Mouse (Mus musculus): Measurements from ENCODE around the gene Bivm. TPM values are rescaled to one million over a fixed set of nuclear protein-coding genes. Genes with fewer than 3 reads are reported as not detected.

Gene Bivm
- polyA plus RNA-seq, 1 experiment from 2014 or later: 27.9 TPM

DNA sequence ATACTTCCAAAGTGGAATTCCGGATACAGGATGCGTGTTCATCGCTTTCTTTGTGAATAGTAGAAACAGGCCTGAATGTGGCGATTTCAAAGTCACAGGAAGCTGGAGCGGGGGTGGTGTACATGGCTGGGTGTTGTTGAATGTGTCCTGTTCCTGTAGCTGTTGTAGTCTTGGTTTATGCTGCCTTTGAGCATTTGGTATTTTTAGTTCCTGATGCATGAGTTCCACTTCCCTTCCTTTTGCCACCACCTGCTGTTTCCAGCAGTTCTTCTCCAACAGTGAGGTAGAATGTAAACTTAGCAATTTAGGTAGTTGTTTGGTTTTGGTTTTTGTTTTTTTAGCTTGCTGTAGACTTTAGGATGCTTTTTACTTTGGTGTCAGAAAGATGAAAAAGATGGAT, 43.6 kb downstream of the Bivm start:
- H3K4me1 ChIP-seq (ENCODE audit: control insufficient read depth, insufficient read depth, low read length): no peaks in the 10 kb centered on the region
- H3K36me3 ChIP-seq (ENCODE audit: control insufficient read depth, insufficient read depth, low read length): peaks cover 36% of the 10 kb centered on the region
- H3K27ac ChIP-seq (ENCODE audit: low read depth, low read length): no peak overlapping the region
- H3K4me2 ChIP-seq: no peak overlapping the region
- no peak for DNase-seq (ENCODE audit: low spot score, missing footprints)
- no peak overlapping the region for H3K9ac ChIP-seq (ENCODE audit: low read length)
- no peak for ATAC-seq (ENCODE audit: low FRiP score)
- no peaks in the 10 kb centered on the region for H3K9me3 ChIP-seq (ENCODE audit: control insufficient read depth, low read length)
- H3K4me3 ChIP-seq (ENCODE audit: low read depth, low read length): no peak overlapping the region
- WGBS: 97% methylated on average over 5 of the region's 5 CpGs
- H3K27me3 ChIP-seq (ENCODE audit: control insufficient read depth, insufficient read depth, low read length): no peaks in the 10 kb centered on the region

DNA sequence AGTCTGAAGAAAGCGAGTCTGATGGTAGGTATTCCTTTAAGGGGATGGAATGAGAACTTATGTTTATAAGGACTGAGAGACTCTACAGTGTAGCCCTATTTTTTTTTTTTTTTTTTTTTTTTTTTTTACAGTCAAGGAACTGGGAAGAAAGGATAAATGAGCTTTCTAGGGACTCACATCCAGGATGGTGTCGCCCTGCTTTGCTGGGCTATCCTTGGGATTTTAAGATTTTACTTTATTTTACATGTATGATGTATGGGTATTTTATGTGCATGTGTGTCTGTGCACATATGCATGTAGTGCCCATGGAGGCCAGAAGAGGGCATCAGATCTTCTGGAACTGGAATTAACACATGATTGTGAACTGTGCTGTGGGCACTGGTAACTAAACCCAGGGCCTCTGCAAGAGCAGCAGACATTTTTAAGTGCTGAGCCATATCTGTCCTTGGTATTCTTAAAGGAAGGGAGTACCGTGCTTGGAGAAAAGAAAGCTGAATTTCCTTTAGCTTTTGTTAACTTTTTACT, 49.2 kb downstream of the Bivm start:
- Histone ChIP-seq H3K27me3 (ENCODE audit: control insufficient read depth, insufficient read depth, low read length) (no peaks in the 10 kb centered on the region), H3K36me3 (ENCODE audit: control insufficient read depth, insufficient read depth, low read length) (peaks cover 45% of the 10 kb centered on the region), H3K9me3 (ENCODE audit: control insufficient read depth, low read length) (peaks cover 4% of the 10 kb centered on the region; the same call in 1 of the 2 replicates), H3K9ac (ENCODE audit: low read length) (no peak overlapping the region), H3K4me1 (ENCODE audit: control insufficient read depth, insufficient read depth, low read length) (no peaks in the 10 kb centered on the region), H3K4me2 (no peak overlapping the region), H3K4me3 (ENCODE audit: low read depth, low read length) (no peak overlapping the region), H3K27ac (ENCODE audit: low read depth, low read length) (no peak overlapping the region)
- ATAC-seq (ENCODE audit: low FRiP score) (no peak), DNase-seq (ENCODE audit: low spot score, missing footprints) (no peak)
- WGBS: 98% methylated on average over 3 of the region's 3 CpGs

DNA sequence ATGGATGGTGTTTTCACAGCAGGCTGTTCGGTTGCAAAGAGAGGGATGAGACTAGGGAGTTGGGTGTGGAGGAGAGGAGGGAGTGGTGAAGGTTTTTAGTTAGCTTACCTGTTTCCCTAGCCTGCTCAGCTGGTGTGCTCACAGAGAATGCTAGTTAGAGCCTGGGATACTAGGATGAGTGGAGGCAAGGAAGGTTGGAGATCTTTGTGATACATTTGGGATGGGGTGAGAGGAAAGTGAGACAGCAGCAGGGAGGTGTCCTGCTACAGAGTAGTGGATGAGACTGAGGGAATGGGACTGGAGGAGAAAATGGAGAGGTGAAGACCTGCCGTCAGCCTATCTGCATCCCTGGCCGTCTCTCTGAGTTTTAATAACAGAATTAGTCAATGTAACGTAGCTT, 53.9 kb downstream of the Bivm start:
- H3K4me1 ChIP-seq (ENCODE audit: control insufficient read depth, insufficient read depth, low read length): no peaks in the 10 kb centered on the region
- H3K4me3 ChIP-seq (ENCODE audit: low read depth, low read length): no peak overlapping the region
- WGBS: 97% methylated on average over 4 of the region's 4 CpGs
- peaks cover 4% of the 10 kb centered on the region; the same call in 1 of the 2 replicates for H3K9me3 ChIP-seq (ENCODE audit: control insufficient read depth, low read length)
- no peak for ATAC-seq (ENCODE audit: low FRiP score)
- H3K36me3 ChIP-seq (ENCODE audit: control insufficient read depth, insufficient read depth, low read length): peaks cover 33% of the 10 kb centered on the region
- H3K4me2 ChIP-seq: no peak overlapping the region
- no peak overlapping the region for H3K27ac ChIP-seq (ENCODE audit: low read depth, low read length)
- no peak overlapping the region for H3K9ac ChIP-seq (ENCODE audit: low read length)
- no peaks in the 10 kb centered on the region for H3K27me3 ChIP-seq (ENCODE audit: control insufficient read depth, insufficient read depth, low read length)
- DNase-seq (ENCODE audit: low spot score, missing footprints): no peak

DNA sequence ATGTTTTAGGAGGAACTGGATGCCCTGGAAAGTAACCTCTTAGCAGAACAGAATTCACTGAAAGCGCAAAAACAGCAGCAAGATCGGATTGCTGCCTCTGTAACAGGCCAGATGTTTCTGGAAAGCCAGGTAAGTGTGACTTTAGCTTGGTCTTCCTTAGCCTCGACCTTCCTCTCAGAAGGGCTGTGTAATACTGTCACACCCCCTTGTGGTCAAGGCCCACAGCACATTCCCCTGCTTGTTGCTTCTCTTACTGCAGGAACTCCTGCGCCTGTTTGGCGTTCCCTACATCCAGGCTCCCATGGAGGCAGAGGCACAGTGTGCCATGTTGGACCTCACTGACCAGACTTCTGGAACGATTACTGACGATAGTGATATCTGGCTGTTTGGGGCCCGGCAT, 55.1 kb downstream of the Bivm start:
- no peaks in the 10 kb centered on the region for H3K4me1 ChIP-seq (ENCODE audit: control insufficient read depth, insufficient read depth, low read length)
- peaks cover 4% of the 10 kb centered on the region; the same call in 1 of the 2 replicates for H3K9me3 ChIP-seq (ENCODE audit: control insufficient read depth, low read length)
- no peak overlapping the region for H3K27ac ChIP-seq (ENCODE audit: low read depth, low read length)
- peaks cover 25% of the 10 kb centered on the region for H3K36me3 ChIP-seq (ENCODE audit: control insufficient read depth, insufficient read depth, low read length)
- no peaks in the 10 kb centered on the region for H3K27me3 ChIP-seq (ENCODE audit: control insufficient read depth, insufficient read depth, low read length)
- WGBS: 84% methylated on average over 8 of the region's 8 CpGs
- no peak overlapping the region for H3K4me3 ChIP-seq (ENCODE audit: low read depth, low read length)
- no peak overlapping the region for H3K9ac ChIP-seq (ENCODE audit: low read length)
- H3K4me2 ChIP-seq: no peak overlapping the region
- no peak for ATAC-seq (ENCODE audit: low FRiP score)
- no peak for DNase-seq (ENCODE audit: low spot score, missing footprints)

DNA sequence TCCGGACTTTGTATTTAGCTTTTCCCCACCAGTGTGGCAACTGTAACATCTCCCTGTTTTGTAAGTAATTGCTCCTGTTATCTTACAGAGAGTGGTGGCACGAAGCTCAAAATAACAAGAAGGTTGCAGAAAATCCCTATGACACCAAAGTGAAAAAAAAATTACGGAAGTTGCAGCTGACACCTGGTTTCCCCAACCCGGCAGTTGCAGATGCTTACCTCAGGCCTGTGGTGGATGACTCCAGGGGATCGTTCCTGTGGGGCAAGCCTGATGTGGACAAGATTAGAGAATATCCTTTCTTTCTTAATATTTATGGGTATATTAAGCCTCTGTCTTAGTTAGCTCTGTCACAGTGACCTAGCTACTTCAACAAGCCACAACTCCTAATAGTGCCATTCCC, 59.3 kb downstream of the Bivm start:
- Histone ChIP-seq H3K4me2 (no peak overlapping the region), H3K4me3 (ENCODE audit: low read depth, low read length) (no peak overlapping the region), H3K9me3 (ENCODE audit: control insufficient read depth, low read length) (no peaks in the 10 kb centered on the region), H3K27me3 (ENCODE audit: control insufficient read depth, insufficient read depth, low read length) (no peaks in the 10 kb centered on the region), H3K9ac (ENCODE audit: low read length) (no peak overlapping the region), H3K27ac (ENCODE audit: low read depth, low read length) (no peak overlapping the region), H3K4me1 (ENCODE audit: control insufficient read depth, insufficient read depth, low read length) (no peaks in the 10 kb centered on the region), H3K36me3 (ENCODE audit: control insufficient read depth, insufficient read depth, low read length) (peaks cover 10% of the 10 kb centered on the region; the same call in 1 of the 2 replicates)
- DNase-seq (ENCODE audit: low spot score, missing footprints) (no peak), ATAC-seq (ENCODE audit: low FRiP score) (no peak)
- 97% methylated on average over 5 of the region's 5 CpGs for WGBS

DNA sequence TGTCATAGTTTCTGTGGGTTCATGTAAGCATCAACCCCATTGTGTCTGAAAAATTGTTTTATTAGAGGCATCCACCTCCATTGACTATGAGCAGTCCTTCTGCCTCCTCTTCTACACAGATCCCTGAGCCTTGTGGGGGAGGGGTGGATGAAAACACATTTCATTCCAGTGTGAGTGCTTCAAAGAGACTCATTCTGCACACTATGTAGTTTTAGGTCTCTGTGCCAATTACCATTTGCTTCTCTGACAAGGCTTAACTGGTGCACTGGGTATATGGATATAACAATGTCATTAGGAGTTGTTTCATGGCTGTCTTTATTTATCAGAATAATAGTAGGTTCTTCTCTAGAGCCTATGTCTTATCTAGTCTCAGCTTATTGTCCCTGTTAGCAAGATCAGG, 67.6 kb downstream of the Bivm start:
- no peak overlapping the region for H3K27ac ChIP-seq (ENCODE audit: low read depth, low read length)
- H3K9ac ChIP-seq (ENCODE audit: low read length): no peak overlapping the region
- DNase-seq (ENCODE audit: low spot score, missing footprints): no peak

More for the DNA sequence above, 67.6 kb downstream of the Bivm start:
- no peaks in the 10 kb centered on the region for H3K4me1 ChIP-seq (ENCODE audit: control insufficient read depth, insufficient read depth, low read length)
- H3K4me2 ChIP-seq: no peak overlapping the region
- no peak for ATAC-seq (ENCODE audit: low FRiP score)
- H3K27me3 ChIP-seq (ENCODE audit: control insufficient read depth, insufficient read depth, low read length): no peaks in the 10 kb centered on the region
- no peaks in the 10 kb centered on the region for H3K9me3 ChIP-seq (ENCODE audit: control insufficient read depth, low read length)
- H3K4me3 ChIP-seq (ENCODE audit: low read depth, low read length): no peak overlapping the region
- no peaks in the 10 kb centered on the region for H3K36me3 ChIP-seq (ENCODE audit: control insufficient read depth, insufficient read depth, low read length)

Other genes with a start within 250 kb of the Bivm start
- gene Tpp2, start 185.3 kb upstream of the Bivm start, polyA plus RNA-seq (2014; fragmentation: Nextera tagmentation; extraction: Ambion mirVana): 72.0 and 72.1 TPM in 2 replicates
- 0.43 and 0.68 TPM in 2 replicates for gene Mettl21c, start 98.9 kb upstream of the Bivm start, polyA plus RNA-seq (2014; fragmentation: Nextera tagmentation; extraction: Ambion mirVana)
- gene Gm8251, start 57.0 kb upstream of the Bivm start, polyA plus RNA-seq (2014; fragmentation: Nextera tagmentation; extraction: Ambion mirVana): 0.26 and 0.29 TPM in 2 replicates
- gene Tex30, start 16.5 kb upstream of the Bivm start, polyA plus RNA-seq (2014; fragmentation: Nextera tagmentation; extraction: Ambion mirVana): 110 and 115 TPM in 2 replicates
- 56.8 and 62.1 TPM in 2 replicates for gene Kdelc1, start 149 bp upstream of the Bivm start, polyA plus RNA-seq (2014; fragmentation: Nextera tagmentation; extraction: Ambion mirVana)
- gene Ercc5, start 28.8 kb downstream of the Bivm start, polyA plus RNA-seq (2014; fragmentation: Nextera tagmentation; extraction: Ambion mirVana): 41.8 and 43.5 TPM in 2 replicates
- gene Mettl21e, start 100.0 kb downstream of the Bivm start, polyA plus RNA-seq (2014; fragmentation: Nextera tagmentation; extraction: Ambion mirVana): not detected in 2 replicates